Mouse (Mus musculus) activated CD4-positive, CD25-positive, alpha-beta regulatory T cell, adult 4 months (primary cell): ENCODE measurements at regions not wholly inside any gene's neighbourhood (a gene's known extent, or its start where the extent isn't known, plus 50 kb on each side); places are given as distances from the start of the nearest gene placed in this dataset.

ENCODE experiments used
- ATAC-seq: one replicate; pipeline ENCODE4 v1.8.0; 2017

- ATAC-seq: no peak
These were observed 129.0 kb upstream of the Tmem164 start for GRCm38 (mm10) chrX:142552196-142552595.

- peak; percentile 40 for ATAC-seq
These were observed 127.0 kb upstream of the Tmem164 start for GRCm38 (mm10) chrX:142554161-142554560.

DNA sequence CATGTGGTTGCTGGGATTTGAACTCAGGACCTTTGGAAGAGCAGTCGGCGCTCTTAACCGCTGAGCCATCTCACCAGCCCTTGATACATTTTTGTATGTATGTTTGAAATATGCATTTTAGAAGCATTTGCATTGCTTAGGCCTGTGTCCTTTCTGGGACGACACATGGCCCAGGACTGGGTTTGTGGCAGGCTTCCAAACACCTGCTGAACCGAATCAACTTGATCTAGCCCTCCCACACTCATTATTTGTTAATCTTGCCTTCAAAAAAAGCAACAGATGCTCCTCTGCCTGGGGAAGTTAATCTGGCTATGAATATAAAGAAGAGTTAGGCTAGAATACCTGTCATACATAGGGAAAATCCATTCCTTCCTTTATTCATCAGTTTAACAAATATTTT, 123.7 kb upstream of the Tmem164 start:
- ATAC-seq: no peak

GRCm38 (mm10) chrX:142560209-142560912, 120.8 kb upstream of the Tmem164 start:
- ATAC-seq: no peak

DNA sequence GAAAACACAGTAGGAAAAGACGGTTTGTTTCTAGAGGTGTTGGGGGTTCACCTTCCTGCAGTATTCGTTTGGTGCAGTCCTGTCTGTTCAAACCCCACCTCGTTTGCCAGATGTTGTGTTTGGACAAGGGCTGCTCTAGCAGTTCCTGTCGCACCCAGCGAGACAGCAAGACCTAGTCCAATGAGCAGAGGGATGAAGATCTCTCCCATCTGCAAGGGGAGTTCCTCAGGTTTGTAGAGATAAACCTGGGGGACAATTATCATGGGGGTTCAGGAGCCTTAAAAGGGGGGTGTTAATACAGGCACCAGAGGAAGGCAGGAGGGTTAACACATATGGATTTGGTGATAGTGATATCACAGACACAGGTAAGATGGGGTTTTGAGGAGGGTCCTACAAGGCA, 119.4 kb upstream of the Tmem164 start:
- no peak for ATAC-seq

GRCm38 (mm10) chrX:142564186-142564585, 117.0 kb upstream of the Tmem164 start:
- ATAC-seq: no peak

- ATAC-seq: no peak
These were observed 109.4 kb upstream of the Tmem164 start for GRCm38 (mm10) chrX:142571772-142572171.

- ATAC-seq: no peak
These were observed 107.2 kb upstream of the Tmem164 start for GRCm38 (mm10) chrX:142574022-142574421.

GRCm38 (mm10) chrX:142574945-142575710, 106.1 kb upstream of the Tmem164 start:
- no peak for ATAC-seq

GRCm38 (mm10) chrX:142576127-142576526, 105.1 kb upstream of the Tmem164 start:
- ATAC-seq: no peak

DNA sequence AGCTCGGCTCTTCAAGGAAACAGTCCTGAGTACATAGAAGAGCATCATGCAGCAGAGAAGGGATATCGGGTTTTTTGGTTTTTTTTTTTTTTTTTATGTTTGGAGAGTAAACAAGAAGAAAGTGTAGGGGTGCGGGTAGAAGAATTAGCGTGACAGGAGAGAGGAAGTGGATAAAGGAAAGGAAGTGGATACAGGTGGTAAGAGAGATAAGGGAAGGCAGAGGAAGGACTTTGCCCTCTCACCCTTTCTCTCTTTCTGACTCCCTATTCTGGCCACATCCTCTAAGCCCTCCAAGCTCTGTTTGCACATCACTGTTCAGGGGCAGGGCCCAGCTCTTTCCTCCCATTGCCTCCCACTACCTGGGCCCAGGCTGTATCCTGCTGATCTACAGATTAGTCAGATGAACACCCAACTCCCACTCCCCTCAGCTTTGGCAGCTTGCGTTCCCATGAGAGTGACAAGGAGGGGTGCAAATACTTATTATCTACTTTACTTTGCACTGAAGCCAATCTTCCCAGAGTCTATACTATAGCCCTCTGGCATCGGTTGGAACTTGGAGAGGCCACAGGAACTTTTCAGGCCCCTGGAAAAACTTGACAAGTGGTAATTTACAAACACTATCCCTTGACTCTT, 103.6 kb upstream of the Tmem164 start:
- ATAC-seq: no peak

DNA sequence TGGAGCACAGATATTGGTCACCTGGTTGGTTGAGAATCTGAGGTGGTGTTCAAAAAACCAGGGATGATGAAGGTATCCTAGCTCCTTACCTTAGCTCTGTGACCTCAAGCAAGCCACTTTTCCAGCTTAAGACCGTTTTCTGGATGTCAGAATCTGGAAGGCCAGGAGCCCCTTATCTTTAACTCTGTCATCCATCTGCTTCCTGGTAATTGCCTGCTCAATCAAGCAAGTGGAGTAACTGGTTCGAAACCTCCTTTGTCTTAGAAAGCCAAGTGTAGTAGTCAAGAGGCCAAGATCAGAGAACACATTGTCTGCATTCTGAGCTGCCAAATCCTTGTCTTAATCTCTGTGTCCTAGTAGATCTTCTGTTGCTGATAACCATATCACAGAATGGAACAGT, 95.9 kb upstream of the Tmem164 start:
- no peak for ATAC-seq

DNA sequence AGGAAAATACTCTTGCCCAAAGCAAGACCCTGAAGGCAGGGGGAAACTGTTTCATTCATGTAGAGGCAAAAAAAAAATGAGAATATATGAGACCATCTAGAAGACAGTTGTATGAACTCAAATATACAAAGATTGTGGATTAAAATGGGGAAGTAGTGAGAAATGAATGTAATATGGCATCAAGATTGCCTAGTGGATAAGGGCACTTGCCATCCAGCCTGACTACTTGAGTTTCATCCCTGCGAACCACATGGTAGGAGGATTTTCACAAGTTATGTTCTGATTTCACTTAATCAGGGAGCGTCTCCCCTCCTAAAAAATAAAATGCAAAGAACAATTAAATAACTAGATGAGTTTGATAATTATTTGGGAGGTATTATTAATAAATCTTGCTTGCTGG, 81.8 kb upstream of the Tmem164 start:
- ATAC-seq: no peak

- no peak for ATAC-seq
These were observed 80.4 kb upstream of the Tmem164 start for GRCm38 (mm10) chrX:142600782-142601181.

DNA sequence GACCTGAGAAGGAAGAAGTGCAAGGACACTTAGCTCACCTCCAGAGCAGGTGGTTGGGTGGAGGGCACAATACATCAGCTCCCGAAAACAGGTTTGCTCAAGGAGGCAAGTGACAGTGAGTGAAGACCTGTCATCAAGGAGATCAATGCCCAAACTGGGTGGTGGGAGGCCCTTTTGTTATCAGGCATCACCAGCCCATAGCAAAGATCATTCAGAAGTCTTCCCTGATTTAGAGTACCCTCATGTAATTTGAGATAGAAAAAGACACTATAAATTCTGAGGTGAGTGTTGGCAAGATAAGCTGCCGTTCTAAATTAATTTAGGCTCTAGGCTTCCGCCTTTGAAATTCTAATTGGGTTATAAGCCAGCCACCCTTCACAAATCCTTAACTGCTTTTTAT, 76.1 kb upstream of the Tmem164 start:
- no peak for ATAC-seq

GRCm38 (mm10) chrX:142606595-142607205, 74.5 kb upstream of the Tmem164 start:
- no peak for ATAC-seq

GRCm38 (mm10) chrX:142616189-142616872, 64.9 kb upstream of the Tmem164 start:
- ATAC-seq: no peak

- ATAC-seq: no peak
These were observed 62.8 kb upstream of the Tmem164 start for GRCm38 (mm10) chrX:142618389-142618788.

- ATAC-seq: no peak
These were observed 57.8 kb upstream of the Tmem164 start for GRCm38 (mm10) chrX:142623359-142623758.

DNA sequence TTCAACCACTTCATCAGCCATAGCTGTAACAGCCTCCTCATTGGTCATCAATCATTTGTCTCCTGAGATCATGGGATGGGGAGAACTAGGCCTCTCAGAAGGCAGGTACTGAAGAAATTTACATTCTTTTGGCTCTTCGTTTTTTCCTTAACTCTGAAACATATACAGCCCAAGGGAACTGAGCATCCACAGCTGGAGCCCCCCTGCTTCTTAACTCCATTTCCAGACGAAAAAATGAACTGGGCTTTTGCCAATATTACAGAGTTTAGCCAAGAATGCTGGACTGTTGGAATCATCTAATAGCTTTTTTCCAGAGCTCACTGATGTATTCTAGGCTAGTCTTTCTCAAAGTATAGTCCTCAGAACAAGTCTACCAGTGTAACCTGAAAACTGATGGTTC, 57.3 kb upstream of the Tmem164 start:
- no peak for ATAC-seq
